Mouse (Mus musculus): ENCODE data around the gene Ep400. TPM values are rescaled to one million over a fixed set of nuclear protein-coding genes. Genes with fewer than 3 reads are reported as not detected.

Ep400 gene
- polyA plus RNA-seq, 1 experiment from 2014 or later = 49.4 TPM

DNA sequence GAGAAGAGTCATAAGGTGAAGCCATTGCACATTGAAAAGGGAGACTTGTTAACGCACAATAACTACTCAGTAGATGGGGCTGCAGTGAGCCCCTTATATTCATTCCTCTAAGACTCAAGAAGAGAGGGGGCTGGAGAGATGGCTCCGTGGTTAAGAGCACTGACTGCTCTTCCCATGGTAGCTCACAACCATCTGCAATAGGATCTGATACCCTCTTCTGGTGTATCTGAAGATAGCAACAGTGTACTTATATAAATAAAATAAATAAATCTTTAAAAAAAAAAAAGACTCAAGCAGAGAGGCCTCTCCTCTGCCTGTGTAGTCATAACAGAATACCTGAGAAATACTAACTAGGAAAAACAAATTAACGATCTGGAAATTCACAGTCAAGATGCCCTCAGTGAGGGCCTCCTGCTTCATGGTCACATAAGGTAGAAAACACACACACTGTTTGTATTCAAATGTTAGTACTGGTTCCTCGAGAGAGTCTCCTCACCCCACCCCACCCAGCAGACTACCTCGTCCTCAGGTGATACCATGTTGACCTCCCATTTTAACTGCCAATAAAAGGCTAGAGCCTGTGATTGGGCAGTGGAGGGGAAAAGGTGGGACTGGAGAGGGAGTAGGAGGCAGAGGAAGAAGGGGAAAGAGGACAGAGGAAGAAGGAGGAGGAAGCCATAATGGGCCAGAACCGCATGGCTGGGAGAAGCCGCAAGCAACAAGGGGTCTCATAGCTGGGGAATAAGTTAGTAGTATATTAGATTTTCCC is 132.0 kb downstream of the Ep400 start:
- no peak for TF ChIP-seq CTCF (IDR thresholded peaks at IDR 0.05)
- ChIA-PET POLR2A (no interaction called here), CTCF (interaction anchor here (0.7 to 5.6 kb wide), 6 partner anchors 16 to 631 kb away, joined by 3 to 67 read pairs (median 4); partner anchors contain the start of genes Ddx51 and Noc4l)
- ATAC-seq (no peak), DNase-seq (ENCODE audit: low read depth, low spot score) (no peak)
- in situ Hi-C loops (cut with MboI; ENCODE audit: low pct_unique_long_range_greater_than_20kb) = loop anchor here (5.0 kb wide), 1 partner anchor 146 kb away; no protein-coding TSS in a partner anchor
- no peaks in the 10 kb centered on the region for H3K27me3 ChIP-seq

DNA sequence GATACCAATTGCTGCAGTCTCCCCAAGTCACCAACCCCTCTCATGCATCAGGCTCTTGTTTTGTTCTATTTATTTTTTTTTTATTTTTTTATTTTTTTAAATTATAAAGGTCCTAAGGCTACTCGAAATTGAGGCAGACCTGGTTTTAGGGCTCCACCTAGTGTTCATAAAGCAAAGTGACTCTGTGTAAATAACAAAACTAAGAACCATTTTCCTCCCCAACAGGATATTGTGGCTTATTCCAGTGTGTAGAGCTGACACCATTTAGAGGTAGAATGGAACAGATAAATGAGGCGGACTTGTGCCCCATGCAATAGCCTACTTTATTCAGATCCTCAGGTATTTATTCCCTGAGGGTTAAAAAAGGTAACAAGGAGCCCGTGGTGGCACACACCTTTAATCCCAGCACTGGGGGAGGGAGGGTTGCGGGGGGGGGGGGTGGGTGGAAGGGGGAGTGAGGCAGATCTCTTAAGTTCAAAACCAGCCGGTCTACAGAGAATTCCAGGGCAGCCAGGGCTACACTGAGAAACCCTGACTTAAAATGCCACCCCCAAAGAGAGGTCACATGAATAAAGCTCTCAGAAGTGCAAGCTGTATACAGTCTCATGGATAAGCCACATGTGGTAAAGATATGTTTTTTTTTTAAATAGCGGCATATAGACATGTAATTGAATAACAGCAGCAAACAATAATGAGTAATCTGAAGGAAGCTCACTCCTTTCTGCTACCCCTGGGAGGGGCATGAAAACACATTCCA is 134.4 kb downstream of the Ep400 start:
- POLR2A ChIA-PET = interaction anchor here (0.6 kb wide), 1 partner anchor 257 kb away, joined by 3 read pairs; no protein-coding TSS in a partner anchor
- TF ChIP-seq CTCF (IDR thresholded peaks at IDR 0.05) = no peak
- in situ Hi-C loops (cut with MboI; ENCODE audit: low pct_unique_long_range_greater_than_20kb) = loop anchor here (5.0 kb wide), 1 partner anchor 144 kb away; no protein-coding TSS in a partner anchor
- no peaks in the 10 kb centered on the region for H3K27me3 ChIP-seq
- ATAC-seq = no peak
- CTCF ChIA-PET = interaction anchor here (0.8 to 5.6 kb wide), 11 partner anchors 13 to 281 kb away, joined by 3 to 67 read pairs (median 4); no protein-coding TSS in a partner anchor
- no peak for DNase-seq (ENCODE audit: low read depth, low spot score)

DNA sequence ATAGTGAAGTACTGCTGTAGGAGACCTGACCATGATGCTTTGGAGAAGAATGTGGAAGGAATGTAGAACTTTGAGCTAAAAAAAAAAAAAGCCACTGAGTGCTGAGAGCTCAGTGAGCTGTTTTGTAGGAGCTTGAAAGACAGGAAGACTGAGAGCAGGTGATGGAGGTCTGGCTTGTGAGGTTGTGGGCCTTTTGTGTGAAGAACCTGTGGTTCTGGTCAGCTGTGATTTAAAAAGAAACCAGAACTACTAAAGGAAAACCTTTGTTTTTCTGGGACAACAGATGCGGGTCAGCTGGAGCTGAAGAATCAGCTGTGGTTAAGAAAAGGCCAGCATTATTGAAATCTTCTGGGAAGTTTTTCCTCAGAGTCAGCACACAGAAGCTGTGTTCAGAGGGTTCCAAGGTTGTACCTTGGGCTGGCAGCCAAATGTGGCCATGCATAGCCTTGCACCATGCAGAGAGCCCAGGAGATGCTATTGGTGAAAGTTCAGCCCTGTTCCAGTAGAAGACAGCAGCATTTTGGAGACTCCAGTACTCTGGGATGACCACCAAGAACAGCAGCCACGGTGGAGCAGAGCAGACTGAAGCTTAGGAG is 140.9 kb downstream of the Ep400 start:
- no peak for DNase-seq (ENCODE audit: low read depth, low spot score)
- in situ Hi-C loops (cut with MboI; ENCODE audit: low pct_unique_long_range_greater_than_20kb) = loop anchor here (5.0 kb wide), 1 partner anchor 272 kb away; no protein-coding TSS in a partner anchor
- ChIA-PET CTCF (interaction anchor here (1.3 kb wide), 1 partner anchor 135 kb away, joined by 4 read pairs; no protein-coding TSS in a partner anchor), POLR2A (no interaction called here)
- peaks cover 12% of the 10 kb centered on the region for H3K27me3 ChIP-seq
- no peak for TF ChIP-seq CTCF (IDR thresholded peaks at IDR 0.05)
- ATAC-seq = no peak

DNA sequence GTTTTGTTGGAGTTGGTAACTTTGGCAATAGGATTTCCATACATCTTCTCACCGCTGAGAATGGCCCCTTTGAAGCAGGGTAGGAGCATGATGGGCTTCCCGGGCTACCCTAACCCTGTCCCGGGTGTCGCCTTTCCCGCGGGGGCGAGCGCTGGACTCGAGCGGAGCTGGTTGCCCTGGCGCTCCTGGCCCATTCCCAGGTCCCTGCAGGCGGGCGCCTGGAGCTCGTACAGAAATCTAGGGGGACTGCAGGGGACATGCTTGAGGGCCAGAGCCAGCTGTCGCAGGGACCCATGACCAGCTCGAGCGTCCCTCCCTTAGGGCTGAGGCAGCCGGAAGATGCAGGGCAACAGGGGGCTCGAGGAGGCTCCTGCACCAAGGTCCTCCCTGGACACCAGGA is 142.4 kb downstream of the Ep400 start:
- in situ Hi-C loops (cut with MboI; ENCODE audit: low pct_unique_long_range_greater_than_20kb) = no loop called here
- DNase-seq (ENCODE audit: low read depth, low spot score) (no peak), ATAC-seq (no peak)
- peaks cover 12% of the 10 kb centered on the region for H3K27me3 ChIP-seq
- POLR2A ChIA-PET = no interaction called here
- CTCF ChIA-PET = interaction anchor here (0.9 kb wide), 1 partner anchor 13 kb away, joined by 3 read pairs; no protein-coding TSS in a partner anchor
- TF ChIP-seq CTCF (IDR thresholded peaks at IDR 0.05) = no peak

DNA sequence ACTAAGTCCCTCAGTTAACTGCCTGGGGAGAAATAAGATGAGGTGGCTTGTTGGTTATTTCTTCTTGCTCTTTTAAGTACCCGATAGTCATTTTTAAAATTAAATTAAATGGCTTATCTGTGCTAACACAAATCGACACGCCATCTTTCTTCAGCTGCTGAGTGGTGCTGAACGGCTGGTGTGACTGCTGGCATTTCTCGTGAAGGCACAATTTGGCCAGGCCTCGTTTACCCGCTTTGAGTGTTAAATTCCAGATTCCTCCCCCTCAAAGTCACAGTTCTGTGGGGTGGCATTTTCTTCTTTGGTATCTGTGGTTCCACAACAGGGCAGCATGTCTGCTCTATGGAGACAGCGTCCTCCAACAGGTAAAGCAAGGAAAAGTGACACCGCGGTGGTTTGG is 143.2 kb downstream of the Ep400 start:
- POLR2A ChIA-PET = no interaction called here
- no peak for DNase-seq (ENCODE audit: low read depth, low spot score)
- CTCF ChIA-PET = no interaction called here
- no peak for TF ChIP-seq CTCF (IDR thresholded peaks at IDR 0.05)
- no peak for ATAC-seq
- in situ Hi-C loops (cut with MboI; ENCODE audit: low pct_unique_long_range_greater_than_20kb) = no loop called here
- H3K27me3 ChIP-seq = peaks cover 12% of the 10 kb centered on the region

DNA sequence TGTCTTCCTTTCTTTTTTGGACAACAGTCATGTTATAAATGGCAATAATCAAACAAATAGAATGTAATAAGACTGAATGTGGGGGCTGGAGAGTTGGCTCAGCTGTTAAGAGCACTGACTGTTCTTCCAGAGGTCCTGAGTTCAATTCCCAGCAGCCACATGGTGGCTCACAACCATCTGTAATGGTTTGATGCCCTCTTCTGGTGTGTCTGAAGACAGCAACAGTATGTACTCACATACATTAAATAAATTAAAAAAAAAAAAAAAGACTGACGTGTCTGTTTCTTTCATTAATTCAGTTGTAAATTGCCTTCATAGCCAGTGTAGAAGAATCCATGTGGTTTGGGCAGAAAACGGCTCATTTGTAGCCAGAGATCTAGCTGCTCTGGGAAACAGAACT is 146.2 kb downstream of the Ep400 start:
- H3K27me3 ChIP-seq = peaks cover 31% of the 10 kb centered on the region
- ChIA-PET POLR2A (no interaction called here), CTCF (interaction anchor here (0.8 to 2.5 kb wide), 2 partner anchors 15 to 130 kb away, joined by 3 to 8 read pairs; no protein-coding TSS in a partner anchor)
- no peak for DNase-seq (ENCODE audit: low read depth, low spot score)
- no peak for ATAC-seq
- no peak for TF ChIP-seq CTCF (IDR thresholded peaks at IDR 0.05)
- in situ Hi-C loops (cut with MboI; ENCODE audit: low pct_unique_long_range_greater_than_20kb) = no loop called here

DNA sequence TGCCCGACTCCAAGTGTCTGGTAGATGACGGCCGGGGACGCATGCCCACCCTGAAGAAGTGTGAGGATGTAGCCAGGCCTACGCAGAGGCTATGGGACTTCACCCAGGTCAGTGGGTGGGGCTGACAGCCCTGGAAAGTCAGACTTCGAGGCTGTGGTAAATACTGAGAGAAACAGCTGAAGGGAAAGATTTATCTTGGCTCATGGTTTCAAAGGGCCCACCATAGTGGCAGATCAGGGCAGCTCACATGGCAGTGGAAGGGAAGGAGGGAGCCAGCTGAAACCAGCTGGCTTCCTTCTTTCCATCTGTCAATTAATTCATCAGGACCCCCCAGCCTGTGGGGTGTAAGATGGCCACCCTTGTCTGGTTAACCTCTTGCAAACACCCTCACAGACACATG is 151.3 kb downstream of the Ep400 start:
- ATAC-seq = no peak
- TF ChIP-seq CTCF (IDR thresholded peaks at IDR 0.05) = no peak
- peaks cover 34% of the 10 kb centered on the region for H3K27me3 ChIP-seq
- POLR2A ChIA-PET = no interaction called here
- CTCF ChIA-PET = interaction anchor here (2.3 kb wide), 1 partner anchor 125 kb away, joined by 9 read pairs; no protein-coding TSS in a partner anchor
- DNase-seq (ENCODE audit: low read depth, low spot score) = no peak
- in situ Hi-C loops (cut with MboI; ENCODE audit: low pct_unique_long_range_greater_than_20kb) = no loop called here

Other genes with a start within 250 kb of the Ep400 start
- gene Galnt9, start 226.4 kb downstream of the Ep400 start, polyA plus RNA-seq (2021) = not detected
- gene Noc4l, start 117.3 kb downstream of the Ep400 start, polyA plus RNA-seq (2021) = 42.0 TPM
- gene Ddx51, start 117.3 kb downstream of the Ep400 start, polyA plus RNA-seq (2021) = 29.3 TPM
- 59.2 TPM for gene Pus1, start 9.9 kb upstream of the Ep400 start, polyA plus RNA-seq (2021)
- gene Ulk1, start 39.4 kb upstream of the Ep400 start, polyA plus RNA-seq (2021) = 63.7 TPM
- gene Hscb, start 69.1 kb upstream of the Ep400 start, polyA plus RNA-seq (2021) = 45.7 TPM
- gene Chek2, start 69.3 kb upstream of the Ep400 start, polyA plus RNA-seq (2021) = 21.3 TPM
- gene Ttc28, start 109.1 kb upstream of the Ep400 start, polyA plus RNA-seq (2021) = 9.0 TPM

All from Patski (cell line).